Comparison of ENCODE assay signal across 26 mouse cellular contexts in genomic region chr8:125495545-125495944, GRCm38 (mm10).
DNase-seq lines count a peak whose midpoint lies in the region; ATAC-seq and TF ChIP-seq lines count a peak whose summit lies in the region.
"Had no signal": no experiment of that assay in that cellular context is flagged by ENCODE, and none has a peak within 500 bp of the region (broad histone marks: within the 10 kb centered on the region; RNA-seq: fewer than 3 reads in every experiment).

No protein-coding gene starts in this region.

- no peak for TF ChIP-seq EP300 in heart, adult 2 months (IDR thresholded peaks at IDR 0.05; ENCODE audit: insufficient read depth, low read depth, low read length)

- WGBS in heart, embryonic 11.5 days (ENCODE audit: insufficient replicate concordance): 75% methylated on average over 2 of the region's 2 CpGs
- WGBS in heart, embryonic 16.5 days: 62% methylated on average over 2 of the region's 2 CpGs
- WGBS in heart, adult 2 months: 75% methylated on average over 2 of the region's 2 CpGs
- WGBS in midbrain, embryonic 13.5 days: 91% methylated on average over 2 of the region's 2 CpGs

- intact Hi-C loops in heart, postnatal 10 days (cut with DNase I): no loop called here
- intact Hi-C loops in heart, adult 2 months (cut with DNase I): no loop called here

- TF ChIP-seq CTCF in heart, adult 2 months (IDR thresholded peaks at IDR 0.05): no peak

- DNase-seq in cerebellum, adult 11-12 months: peak; percentile 35
- no peak for DNase-seq in cerebellum, adult 11 months
- no peak for DNase-seq in heart, postnatal 10 days
- no peak for DNase-seq in heart, adult 2 months
- DNase-seq in cerebellum, postnatal 36 days: peak; percentile 50 to 57
- DNase-seq: adrenal gland, adult 2 months; adrenal gland, postnatal 36 days; gastrocnemius, postnatal 10 days; kidney, adult 2 months; kidney, postnatal 36 days; thymus, adult 18-20 months; thymus, postnatal 25 days had no signal

- peaks cover 74% of the 10 kb centered on the region for H3K4me1 ChIP-seq in heart, embryonic 11.5 days (ENCODE audit: control insufficient read depth, insufficient read depth, low read length)
- peaks cover 45% of the 10 kb centered on the region for H3K4me1 ChIP-seq in heart, embryonic 16.5 days (ENCODE audit: control insufficient read depth, insufficient read depth, low read length)
- peaks cover 17% of the 10 kb centered on the region for H3K4me1 ChIP-seq in heart, adult 2 months (ENCODE audit: control insufficient read depth, insufficient read depth, low read length)
- peaks cover 42% of the 10 kb centered on the region for H3K4me1 ChIP-seq in midbrain, embryonic 13.5 days (replicated peaks)

- no peak overlapping the region for H3K4me3 ChIP-seq in heart, embryonic 11.5 days (ENCODE audit: low read depth, low read length)
- no peak overlapping the region for H3K4me3 ChIP-seq in heart, embryonic 16.5 days (ENCODE audit: low read length)
- no peak overlapping the region for H3K4me3 ChIP-seq in heart, adult 2 months
- no peak overlapping the region for H3K4me3 ChIP-seq in midbrain, embryonic 13.5 days (replicated peaks)
- H3K4me3 ChIP-seq: forebrain, embryonic 13.5 days; intestine, embryonic 15.5 days; limb, embryonic 13.5 days; lung, embryonic 15.5 days; midbrain, embryonic 10.5 days had no signal

- H3K79me2 ChIP-seq in heart, adult 2 months (replicated peaks; ENCODE audit: control insufficient read depth, insufficient read depth, low read length): no peaks in the 10 kb centered on the region; the same call in none of the 2 replicates

- no peak for TF ChIP-seq POLR2A in heart, adult 2 months (IDR thresholded peaks at IDR 0.05; ENCODE audit: insufficient read depth, low read depth, low read length)

- H3K27ac ChIP-seq in heart, embryonic 11.5 days (ENCODE audit: low read depth, low read length): peak overlapping the region; percentile 29; the same call in 1 of the 2 replicates
- H3K27ac ChIP-seq in heart, embryonic 16.5 days (ENCODE audit: low read length): peak overlapping the region; percentile 52
- no peak overlapping the region for H3K27ac ChIP-seq in heart, adult 2 months
- no peak overlapping the region; the same call in 1 of the 2 replicates for H3K27ac ChIP-seq in midbrain, embryonic 13.5 days
- H3K27ac ChIP-seq: forebrain, embryonic 13.5 days; hindbrain, postnatal 0 days; intestine, embryonic 15.5 days; limb, embryonic 13.5 days; lung, embryonic 15.5 days; midbrain, embryonic 10.5 days; stomach, postnatal 0 days had no signal

- H3K36me3 ChIP-seq in heart, embryonic 11.5 days (ENCODE audit: control insufficient read depth, insufficient read depth, low read length): peaks cover 9% of the 10 kb centered on the region; the same call in 1 of the 2 replicates
- H3K36me3 ChIP-seq in heart, embryonic 16.5 days (ENCODE audit: control insufficient read depth, insufficient read depth): peaks cover 13% of the 10 kb centered on the region
- 0 out of 2 replicates have a peak, but pooled peaks cover 3% of the 10 kb centered on the region for H3K36me3 ChIP-seq in heart, adult 2 months (ENCODE audit: control insufficient read depth, insufficient read depth, low read length)
- peaks cover 20% of the 10 kb centered on the region for H3K36me3 ChIP-seq in midbrain, embryonic 13.5 days
- H3K36me3 ChIP-seq: intestine, embryonic 15.5 days had no signal

- no peaks in the 10 kb centered on the region for H3K27me3 ChIP-seq in heart, embryonic 11.5 days (ENCODE audit: control insufficient read depth, insufficient read depth, low read length)
- no peaks in the 10 kb centered on the region for H3K27me3 ChIP-seq in heart, embryonic 16.5 days (ENCODE audit: control insufficient read depth, insufficient read depth, low read length)
- H3K27me3 ChIP-seq in heart, adult 2 months (ENCODE audit: control insufficient read depth, insufficient read depth, low read length): no peaks in the 10 kb centered on the region
- no peaks in the 10 kb centered on the region for H3K27me3 ChIP-seq in midbrain, embryonic 13.5 days
- H3K27me3 ChIP-seq: CH12.LX; forebrain, embryonic 13.5 days; intestine, embryonic 15.5 days; limb, embryonic 13.5 days; lung, embryonic 15.5 days had no signal

- H3K9me3 ChIP-seq in heart, embryonic 11.5 days (replicated peaks; ENCODE audit: control insufficient read depth, low read length): no peaks in the 10 kb centered on the region
- H3K9me3 ChIP-seq in heart, embryonic 16.5 days (replicated peaks; ENCODE audit: control insufficient read depth, low read length): no peaks in the 10 kb centered on the region
- H3K9me3 ChIP-seq in midbrain, embryonic 13.5 days: no peaks in the 10 kb centered on the region
- H3K9me3 ChIP-seq: forebrain, embryonic 13.5 days; intestine, embryonic 15.5 days; limb, embryonic 13.5 days; lung, embryonic 15.5 days; midbrain, embryonic 10.5 days had no signal

- ATAC-seq in heart, embryonic 11.5 days (replicated peaks; ENCODE audit: insufficient number of reproducible peaks, low FRiP score, low TSS enrichment): no peak
- no peak for ATAC-seq in heart, embryonic 16.5 days (replicated peaks; ENCODE audit: extremely low read depth, insufficient read depth, low FRiP score)
- ATAC-seq in midbrain, embryonic 13.5 days: no peak
- ATAC-seq: activated CD4-positive, CD25-positive, alpha-beta regulatory T cell, adult 4 months; forebrain, embryonic 13.5 days; hindbrain, postnatal 0 days; intestine, embryonic 15.5 days; midbrain, embryonic 16.5 days had no signal

- no peak overlapping the region for H3K4me2 ChIP-seq in heart, embryonic 11.5 days
- no peak overlapping the region for H3K4me2 ChIP-seq in heart, embryonic 16.5 days (ENCODE audit: low read depth, low read length)
- no peak overlapping the region for H3K4me2 ChIP-seq in midbrain, embryonic 13.5 days (replicated peaks)
- H3K4me2 ChIP-seq: forebrain, embryonic 13.5 days; intestine, embryonic 15.5 days; limb, embryonic 13.5 days; liver, embryonic 11.5 days; lung, embryonic 15.5 days had no signal

- H3K9ac ChIP-seq in heart, embryonic 11.5 days (ENCODE audit: low read depth, low read length): no peak overlapping the region
- no peak overlapping the region for H3K9ac ChIP-seq in heart, embryonic 16.5 days (ENCODE audit: low read length)
- H3K9ac ChIP-seq in heart, adult 2 months (ENCODE audit: low read depth, low read length): no peak overlapping the region
- H3K9ac ChIP-seq in midbrain, embryonic 13.5 days (replicated peaks): no peak overlapping the region
- H3K9ac ChIP-seq: forebrain, embryonic 13.5 days; intestine, embryonic 15.5 days; limb, embryonic 13.5 days; lung, embryonic 15.5 days had no signal

Comparison
In these comparisons a context has a peak if more than half of its experiments do, and no peak if none do; other contexts are left out.
1. DNase-seq: peak in cerebellum, adult 11-12 months (single experiment) and cerebellum, postnatal 36 days (2 of 2); none in cerebellum, adult 11 months (single experiment), heart, postnatal 10 days (0 of 2) and heart, adult 2 months (0 of 2).
2. H3K27ac ChIP-seq: peak in heart, embryonic 11.5 days (single experiment) and heart, embryonic 16.5 days (single experiment); none in heart, adult 2 months (single experiment) and midbrain, embryonic 13.5 days (single experiment).